Mouse (Mus musculus): ENCODE results near the gene Gria3. TPM values are rescaled to one million over a fixed set of nuclear protein-coding genes. Genes with fewer than 3 reads are reported as not detected.

Gene Gria3
- polyA plus RNA-seq, 1 experiment: 0.02 TPM

DNA sequence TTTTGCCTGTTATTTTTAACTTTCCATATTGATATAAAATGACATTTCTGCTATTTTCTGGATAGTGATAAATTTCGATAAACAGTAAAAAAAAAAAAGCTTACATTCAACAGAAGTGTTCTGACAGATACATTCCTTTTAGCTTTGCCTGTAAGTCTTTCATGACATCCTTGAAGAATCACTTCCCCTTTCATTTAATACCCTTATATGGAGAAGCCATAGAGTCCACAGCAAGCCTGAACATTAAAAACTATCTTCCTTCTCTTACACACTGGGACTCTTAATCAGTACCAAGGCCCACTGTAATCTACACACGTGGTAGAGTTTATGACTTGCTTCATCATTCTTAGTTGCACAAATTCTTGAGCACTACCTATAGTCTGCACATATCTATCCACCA lies 131.9 kb downstream of the Gria3 start:
- no peak for TF ChIP-seq GATA1 (IDR thresholded peaks at IDR 0.05; ENCODE audit: low read length)
- no peak for TF ChIP-seq TAL1 (IDR thresholded peaks at IDR 0.05; ENCODE audit: low read length)
- H3K4me1 ChIP-seq (ENCODE audit: control insufficient read depth): no peaks in the 10 kb centered on the region

DNA sequence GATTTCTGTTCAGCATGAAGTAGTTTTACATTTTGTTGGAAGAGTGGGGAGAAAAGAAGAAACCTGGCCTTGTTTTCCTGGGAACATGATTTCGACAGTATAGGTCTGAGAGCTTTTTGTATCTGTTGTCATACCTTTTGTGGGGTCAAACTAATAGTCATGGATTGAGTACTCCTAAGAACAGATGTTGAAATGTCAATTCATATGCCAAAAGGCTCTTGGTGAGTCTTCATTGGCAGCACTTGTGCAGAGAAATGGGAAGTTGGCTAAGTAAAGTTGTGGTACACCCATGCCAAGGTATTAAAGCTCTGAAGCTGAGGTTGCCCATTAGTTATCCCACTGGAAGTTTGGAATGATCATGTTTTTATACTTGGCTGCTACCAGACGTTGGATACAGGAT lies 135.2 kb downstream of the Gria3 start:
- no peaks in the 10 kb centered on the region for H3K36me3 ChIP-seq (ENCODE audit: control insufficient read depth)
- H3K4me3 ChIP-seq (replicated peaks): no peak overlapping the region
- H3K27me3 ChIP-seq (ENCODE audit: control insufficient read depth): no peaks in the 10 kb centered on the region
- TF ChIP-seq TAL1 (IDR thresholded peaks at IDR 0.05; ENCODE audit: low read length) (no peak), GATA1 (IDR thresholded peaks at IDR 0.05; ENCODE audit: low read length) (no peak)
- no peaks in the 10 kb centered on the region for H3K9me3 ChIP-seq (ENCODE audit: control insufficient read depth, low read length)
- H3K4me1 ChIP-seq (ENCODE audit: control insufficient read depth): no peaks in the 10 kb centered on the region

More for the DNA sequence above, 131.9 kb downstream of the Gria3 start:
- no peaks in the 10 kb centered on the region for H3K9me3 ChIP-seq (ENCODE audit: control insufficient read depth, low read length)
- no peaks in the 10 kb centered on the region for H3K36me3 ChIP-seq (ENCODE audit: control insufficient read depth)
- H3K4me3 ChIP-seq (replicated peaks): no peak overlapping the region
- H3K27me3 ChIP-seq (ENCODE audit: control insufficient read depth): no peaks in the 10 kb centered on the region

DNA sequence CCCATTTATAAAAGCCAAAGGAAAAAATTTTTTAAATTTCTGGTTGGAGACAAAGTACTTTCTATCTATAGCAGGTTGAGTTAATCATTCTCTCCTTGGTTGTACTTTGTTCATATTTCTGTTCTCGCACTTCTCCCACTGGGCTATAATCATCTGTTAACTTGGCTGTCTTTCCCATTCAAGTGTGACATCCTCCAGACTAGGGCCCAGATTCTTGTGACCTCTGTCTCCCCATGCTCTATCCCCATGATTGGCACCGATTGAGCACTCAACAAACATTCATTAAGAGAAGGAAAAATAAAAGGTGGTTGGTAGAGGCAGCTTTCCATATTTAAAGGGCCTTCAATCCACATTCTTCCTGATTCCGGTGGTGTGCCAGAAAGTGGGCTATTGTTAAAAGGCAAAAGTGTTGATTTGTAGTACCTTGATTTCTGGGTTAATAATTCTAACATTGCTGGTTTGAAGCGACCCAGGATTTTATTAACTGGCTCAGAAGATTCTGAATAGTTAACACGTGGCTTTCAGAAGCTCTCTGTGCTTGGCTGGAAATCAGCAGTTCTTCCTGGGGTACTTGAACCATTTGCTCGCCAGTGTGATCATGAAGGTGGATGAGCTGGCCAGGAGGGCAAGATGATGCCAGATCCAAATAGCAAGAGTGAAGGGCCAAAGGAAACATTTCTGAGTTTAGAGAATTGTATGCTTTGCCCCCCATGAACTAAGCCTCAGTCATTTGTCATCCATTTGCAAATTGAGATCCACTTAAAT lies 161.8 kb downstream of the Gria3 start:
- H3K27me3 ChIP-seq (ENCODE audit: control insufficient read depth): no peaks in the 10 kb centered on the region
- H3K9me3 ChIP-seq (ENCODE audit: control insufficient read depth, low read length): no peaks in the 10 kb centered on the region
- no peak overlapping the region for H3K4me3 ChIP-seq (replicated peaks)
- H3K4me1 ChIP-seq (ENCODE audit: control insufficient read depth): no peaks in the 10 kb centered on the region
- no peaks in the 10 kb centered on the region for H3K36me3 ChIP-seq (ENCODE audit: control insufficient read depth)
- no peak for TF ChIP-seq GATA1 (IDR thresholded peaks at IDR 0.05; ENCODE audit: low read length)
- no peak for TF ChIP-seq TAL1 (IDR thresholded peaks at IDR 0.05; ENCODE audit: low read length)

DNA sequence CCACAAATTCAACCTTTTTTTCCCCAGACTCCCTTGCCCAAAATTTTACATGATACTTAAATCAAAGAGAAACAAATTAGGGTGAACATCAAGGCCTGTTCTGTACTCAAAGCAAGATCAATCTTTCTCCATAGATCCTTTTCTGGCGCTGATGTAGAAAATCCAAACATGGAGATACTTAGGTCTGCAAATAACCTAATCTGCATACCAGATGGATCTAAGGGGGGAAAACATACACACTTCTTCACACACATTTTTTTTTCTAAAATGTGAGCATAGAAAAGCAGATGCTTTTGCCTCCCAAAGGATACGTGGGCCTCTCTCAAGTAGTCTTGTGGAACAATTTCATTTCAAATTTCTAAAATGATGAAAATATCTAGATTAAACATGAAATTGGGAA lies 164.2 kb downstream of the Gria3 start:
- H3K4me1 ChIP-seq (ENCODE audit: control insufficient read depth): no peaks in the 10 kb centered on the region
- TF ChIP-seq TAL1 (IDR thresholded peaks at IDR 0.05; ENCODE audit: low read length): no peak
- no peak for TF ChIP-seq GATA1 (IDR thresholded peaks at IDR 0.05; ENCODE audit: low read length)
- H3K9me3 ChIP-seq (ENCODE audit: control insufficient read depth, low read length): no peaks in the 10 kb centered on the region
- no peaks in the 10 kb centered on the region for H3K27me3 ChIP-seq (ENCODE audit: control insufficient read depth)
- H3K4me3 ChIP-seq (replicated peaks): no peak overlapping the region
- no peaks in the 10 kb centered on the region for H3K36me3 ChIP-seq (ENCODE audit: control insufficient read depth)

DNA sequence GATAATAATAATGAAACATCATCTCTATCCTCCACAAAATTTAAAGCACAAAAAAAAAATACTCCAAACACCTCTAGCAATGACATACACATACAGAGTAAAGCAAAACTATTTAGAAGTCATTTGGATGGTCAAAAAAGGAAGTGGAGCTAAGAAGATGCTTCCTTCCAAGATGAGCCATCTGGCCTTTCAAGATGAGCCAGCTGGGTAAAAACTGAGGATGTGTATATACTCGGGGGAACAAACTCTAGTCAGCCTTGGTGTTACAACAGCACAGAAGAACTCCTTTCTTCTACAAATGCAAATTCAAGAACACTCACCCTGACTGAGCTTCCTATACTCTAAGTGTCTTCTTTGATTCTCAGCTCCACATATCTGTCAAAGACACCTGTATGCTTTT lies 172.4 kb downstream of the Gria3 start:
- Histone ChIP-seq H3K36me3 (ENCODE audit: control insufficient read depth) (no peaks in the 10 kb centered on the region), H3K4me3 (replicated peaks) (no peak overlapping the region), H3K4me1 (ENCODE audit: control insufficient read depth) (no peaks in the 10 kb centered on the region), H3K27me3 (ENCODE audit: control insufficient read depth) (no peaks in the 10 kb centered on the region), H3K9me3 (ENCODE audit: control insufficient read depth, low read length) (no peaks in the 10 kb centered on the region)
- no peak for TF ChIP-seq TAL1 (IDR thresholded peaks at IDR 0.05; ENCODE audit: low read length)
- no peak for TF ChIP-seq GATA1 (IDR thresholded peaks at IDR 0.05; ENCODE audit: low read length)

DNA sequence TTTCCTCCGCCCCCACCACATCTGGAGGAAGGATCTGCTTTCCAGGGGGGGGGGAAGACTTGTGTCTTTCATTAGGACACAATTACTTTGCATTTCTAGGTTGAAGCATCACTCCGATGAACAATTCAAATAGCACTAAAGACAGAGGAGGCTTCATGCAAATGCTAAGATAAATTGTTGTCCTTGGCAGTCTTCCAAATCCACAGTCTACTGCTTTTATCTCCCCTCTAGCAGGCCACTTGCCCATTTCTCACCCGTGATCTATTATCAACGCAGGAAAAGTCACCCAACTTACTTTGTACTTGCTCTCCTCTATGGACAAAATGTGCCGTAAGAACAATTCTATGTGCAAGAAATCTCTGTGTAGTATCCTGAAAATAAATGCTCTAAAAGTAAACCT lies 178.1 kb downstream of the Gria3 start:
- Histone ChIP-seq H3K27me3 (ENCODE audit: control insufficient read depth) (no peaks in the 10 kb centered on the region), H3K9me3 (ENCODE audit: control insufficient read depth, low read length) (no peaks in the 10 kb centered on the region), H3K4me3 (replicated peaks) (no peak overlapping the region), H3K36me3 (ENCODE audit: control insufficient read depth) (no peaks in the 10 kb centered on the region), H3K4me1 (ENCODE audit: control insufficient read depth) (no peaks in the 10 kb centered on the region)
- TF ChIP-seq TAL1 (IDR thresholded peaks at IDR 0.05; ENCODE audit: low read length): no peak
- no peak for TF ChIP-seq GATA1 (IDR thresholded peaks at IDR 0.05; ENCODE audit: low read length)

DNA sequence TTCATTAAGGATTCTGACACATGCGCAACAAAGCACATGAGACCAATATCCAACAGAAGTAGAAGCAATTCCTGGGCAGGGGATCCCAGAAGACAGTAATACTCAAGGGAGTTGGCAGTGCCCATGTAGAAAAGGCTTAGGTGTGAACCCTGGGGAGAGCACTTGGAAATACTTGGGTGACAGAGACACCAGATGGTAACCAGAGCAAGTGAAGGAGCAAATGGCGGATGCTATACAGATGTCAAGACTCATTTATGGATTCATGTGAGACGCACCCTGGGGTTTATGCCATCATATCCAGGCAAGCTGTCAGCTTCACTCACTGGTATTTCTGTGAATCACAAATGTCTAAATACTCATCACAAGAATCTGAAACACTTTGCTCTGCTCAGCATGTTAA lies 187.0 kb downstream of the Gria3 start:
- Histone ChIP-seq H3K36me3 (ENCODE audit: control insufficient read depth) (no peaks in the 10 kb centered on the region), H3K27me3 (ENCODE audit: control insufficient read depth) (no peaks in the 10 kb centered on the region), H3K9me3 (ENCODE audit: control insufficient read depth, low read length) (no peaks in the 10 kb centered on the region), H3K4me1 (ENCODE audit: control insufficient read depth) (no peaks in the 10 kb centered on the region), H3K4me3 (replicated peaks) (no peak overlapping the region)
- TF ChIP-seq GATA1 (IDR thresholded peaks at IDR 0.05; ENCODE audit: low read length) (no peak), TAL1 (IDR thresholded peaks at IDR 0.05; ENCODE audit: low read length) (no peak)

DNA sequence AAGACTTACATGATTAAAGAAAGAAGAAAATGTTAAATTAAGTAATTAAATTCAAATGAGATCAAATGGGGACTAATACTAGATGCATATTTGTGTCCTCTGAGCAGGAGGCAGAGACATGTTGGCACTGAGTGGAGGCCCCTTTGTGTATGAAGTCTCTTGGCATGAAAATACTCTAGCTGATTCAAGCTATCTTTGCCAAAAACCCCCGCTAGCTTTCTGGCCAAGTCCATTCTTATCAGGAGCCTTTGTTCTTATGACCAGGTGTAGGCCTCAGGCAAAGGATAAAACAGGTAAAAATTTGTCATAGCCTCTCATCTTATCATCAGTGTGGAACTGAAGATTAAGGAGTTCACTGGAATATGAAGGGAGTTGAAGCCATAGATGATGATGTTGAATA lies 206.5 kb downstream of the Gria3 start:
- Histone ChIP-seq H3K4me3 (replicated peaks) (no peak overlapping the region), H3K9me3 (ENCODE audit: control insufficient read depth, low read length) (no peaks in the 10 kb centered on the region), H3K36me3 (ENCODE audit: control insufficient read depth) (no peaks in the 10 kb centered on the region), H3K27me3 (ENCODE audit: control insufficient read depth) (no peaks in the 10 kb centered on the region), H3K4me1 (ENCODE audit: control insufficient read depth) (no peaks in the 10 kb centered on the region)
- no peak for TF ChIP-seq TAL1 (IDR thresholded peaks at IDR 0.05; ENCODE audit: low read length)
- TF ChIP-seq GATA1 (IDR thresholded peaks at IDR 0.05; ENCODE audit: low read length): no peak

DNA sequence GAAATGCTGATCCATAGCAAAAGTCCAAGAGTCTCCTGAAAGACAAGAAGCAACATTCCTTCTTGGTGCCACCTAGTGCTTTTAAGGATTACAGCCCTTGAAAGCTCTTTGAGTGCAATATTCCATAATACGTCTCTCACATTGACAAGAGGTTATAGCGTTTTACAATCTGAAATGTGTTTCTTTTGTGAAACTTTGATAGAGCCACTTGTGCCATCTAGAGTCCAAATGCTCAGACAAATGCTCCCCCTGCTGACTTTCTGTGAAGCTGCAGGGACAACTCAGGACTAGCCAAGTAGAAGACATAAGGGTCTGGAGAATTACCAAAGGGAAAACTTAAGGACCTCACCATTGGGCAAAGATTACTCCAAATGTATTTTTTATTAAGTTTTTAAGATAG lies 214.3 kb downstream of the Gria3 start:
- Histone ChIP-seq H3K9me3 (ENCODE audit: control insufficient read depth, low read length) (no peaks in the 10 kb centered on the region), H3K4me1 (ENCODE audit: control insufficient read depth) (no peaks in the 10 kb centered on the region), H3K36me3 (ENCODE audit: control insufficient read depth) (no peaks in the 10 kb centered on the region), H3K27me3 (ENCODE audit: control insufficient read depth) (no peaks in the 10 kb centered on the region), H3K4me3 (replicated peaks) (no peak overlapping the region)
- no peak for TF ChIP-seq GATA1 (IDR thresholded peaks at IDR 0.05; ENCODE audit: low read length)
- TF ChIP-seq TAL1 (IDR thresholded peaks at IDR 0.05; ENCODE audit: low read length): no peak

DNA sequence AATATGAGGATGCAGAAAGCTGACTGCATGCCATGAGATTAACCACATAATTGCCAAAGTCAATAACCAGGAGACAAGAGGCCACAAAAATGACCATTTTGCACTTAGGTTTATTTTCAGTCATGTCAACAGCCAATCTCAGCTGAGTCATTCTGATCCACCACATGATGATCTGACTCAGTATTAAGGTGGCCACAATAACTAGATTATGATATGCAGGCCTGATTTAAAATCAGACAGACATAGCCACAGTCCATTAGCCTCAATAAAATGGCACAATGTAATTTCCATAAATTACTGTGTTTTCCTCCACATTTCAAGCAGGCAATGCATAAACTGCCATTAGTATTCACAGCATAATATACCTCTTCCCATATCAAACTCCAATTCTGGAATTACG lies 216.3 kb downstream of the Gria3 start:
- Histone ChIP-seq H3K36me3 (ENCODE audit: control insufficient read depth) (no peaks in the 10 kb centered on the region), H3K9me3 (ENCODE audit: control insufficient read depth, low read length) (no peaks in the 10 kb centered on the region), H3K4me1 (ENCODE audit: control insufficient read depth) (no peaks in the 10 kb centered on the region), H3K27me3 (ENCODE audit: control insufficient read depth) (no peaks in the 10 kb centered on the region), H3K4me3 (replicated peaks) (no peak overlapping the region)
- no peak for TF ChIP-seq GATA1 (IDR thresholded peaks at IDR 0.05; ENCODE audit: low read length)
- no peak for TF ChIP-seq TAL1 (IDR thresholded peaks at IDR 0.05; ENCODE audit: low read length)
